Mouse (Mus musculus) cortical plate, adult 2 months (tissue): ENCODE results near the gene Myf6.

Experiments used
- CTCF ChIP-seq: fragments of 200-500 bp; IDR thresholded peaks from 2 replicates; pipeline ENCODE4 v1.5.1; 2011; ENCODE audit warnings: mild to moderate bottlenecking, control low read depth, low read length; ENCODE audit not compliant: insufficient read depth; ENCODE audit errors: extremely low read depth
- POLR2A ChIP-seq: fragments of 200-500 bp; IDR thresholded peaks from 2 replicates; pipeline ENCODE4 v1.6.1; 2011; ENCODE audit warnings: mild to moderate bottlenecking, low read length, control low read depth; ENCODE audit not compliant: insufficient read depth; ENCODE audit errors: extremely low read depth

- TF ChIP-seq CTCF: no peak
- no peak for TF ChIP-seq POLR2A
Observed at GRCm38 (mm10) chr10:107488654-107489315, 5.8 kb downstream of the Myf6 start.
